10 mouse cellular contexts compared by ENCODE assay signal in the genomic region with DNA sequence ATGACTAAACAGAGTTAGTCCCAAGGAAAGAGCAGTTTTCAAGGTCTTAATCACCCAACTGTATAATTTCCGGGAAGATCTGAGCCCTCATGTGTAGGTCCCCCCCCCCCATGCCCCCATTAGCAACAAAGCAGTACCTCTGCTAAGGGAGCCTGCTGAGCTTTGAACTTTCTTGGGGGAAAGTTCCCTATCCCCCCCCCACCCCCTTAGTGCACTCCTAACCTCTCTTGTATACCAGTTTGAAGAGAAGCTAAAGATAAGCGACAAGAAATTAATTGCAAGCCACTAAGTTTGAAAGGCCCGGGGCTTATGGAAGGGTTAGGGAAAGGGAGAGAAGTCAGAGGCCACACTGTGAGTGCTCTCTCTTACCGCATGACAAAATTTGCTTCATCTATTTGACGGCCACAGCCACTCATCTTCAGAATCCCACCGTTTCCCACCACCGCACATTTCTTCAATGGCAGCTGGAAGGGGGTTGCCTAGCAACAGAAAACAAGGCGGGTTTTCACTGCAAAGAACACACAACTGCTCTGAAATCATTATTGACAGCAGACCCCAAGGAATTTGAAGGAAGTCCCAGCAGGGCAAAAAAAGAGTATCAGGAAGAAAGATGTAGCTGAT.
DNase-seq lines count a peak whose midpoint lies in the region; ATAC-seq and TF ChIP-seq lines count a peak whose summit lies in the region.
"Had no signal": no experiment of that assay in that cellular context is flagged by ENCODE, and none has a peak within 500 bp of the region (broad histone marks: within the 10 kb centered on the region; RNA-seq: fewer than 3 reads in every experiment).

No protein-coding gene starts in this region.

- no peak for TF ChIP-seq EP300 in lung, postnatal 0 days (IDR thresholded peaks at IDR 0.05)

- no peak overlapping the region for H3K27ac ChIP-seq in lung, embryonic 14.5 days (ENCODE audit: low read depth)
- no peak overlapping the region for H3K27ac ChIP-seq in lung, postnatal 0 days (ENCODE audit: low read length)
- peak overlapping the region; percentile 37; the same call in 1 of the 2 replicates for H3K27ac ChIP-seq in forebrain, embryonic 15.5 days (replicated peaks)
- peak overlapping the region; percentile 85 for H3K27ac ChIP-seq in midbrain, embryonic 10.5 days (replicated peaks)
- H3K27ac ChIP-seq: embryonic facial prominence, embryonic 13.5 days; liver, embryonic 12.5 days had no signal

- WGBS in lung, embryonic 14.5 days: 13% methylated on average over 8 of the region's 8 CpGs
- 24% methylated on average over 8 of the region's 8 CpGs for WGBS in lung, postnatal 0 days
- WGBS in forebrain, embryonic 15.5 days: 2% methylated on average over 8 of the region's 8 CpGs
- 12% methylated on average over 8 of the region's 8 CpGs for whole genome bisulfite sequencing in midbrain, embryonic 10.5 days

- DNase-seq in lung, embryonic 14.5 days: peak; percentile 60
- DNase-seq in lung, postnatal 0 days (ENCODE audit: low spot score): no peak
- DNase-seq in midbrain, embryonic 10.5 days (ENCODE audit: low spot score): peak; percentile 81
- peak; percentile 85 for DNase-seq in retina, postnatal 1 day
- DNase-seq in layer of hippocampus, postnatal 14 days (ENCODE audit: low spot score in 2 of 2): no peak
- DNase-seq in left cerebral cortex, postnatal 36 days (ENCODE audit: low spot score in 2 of 2): no peak

- H3K4me2 ChIP-seq in lung, embryonic 14.5 days: no peak overlapping the region
- no peak overlapping the region for H3K4me2 ChIP-seq in lung, postnatal 0 days (replicated peaks; ENCODE audit: low read depth, low read length)
- H3K4me2 ChIP-seq in forebrain, embryonic 15.5 days (replicated peaks): peak overlapping the region; percentile 19; the same call in 1 of the 2 replicates
- H3K4me2 ChIP-seq: embryonic facial prominence, embryonic 13.5 days; liver, embryonic 12.5 days had no signal

- H3K27me3 ChIP-seq in lung, embryonic 14.5 days (ENCODE audit: insufficient read depth, low read length): no peaks in the 10 kb centered on the region
- H3K27me3 ChIP-seq in lung, postnatal 0 days (replicated peaks; ENCODE audit: insufficient read depth, low read length): no peaks in the 10 kb centered on the region
- H3K27me3 ChIP-seq in forebrain, embryonic 15.5 days: no peaks in the 10 kb centered on the region
- H3K27me3 ChIP-seq in midbrain, embryonic 10.5 days (ENCODE audit: low read depth, poor library complexity, severe bottlenecking): no peaks in the 10 kb centered on the region
- H3K27me3 ChIP-seq: embryonic facial prominence, embryonic 13.5 days; liver, embryonic 12.5 days had no signal

- intact Hi-C loops in left cerebral cortex, postnatal 36 days (cut with DNase I): no loop called here

- H3K9me3 ChIP-seq in lung, embryonic 14.5 days (ENCODE audit: low read depth, low read length): no peaks in the 10 kb centered on the region
- no peaks in the 10 kb centered on the region for H3K9me3 ChIP-seq in lung, postnatal 0 days (ENCODE audit: low read length)
- H3K9me3 ChIP-seq in forebrain, embryonic 15.5 days: no peaks in the 10 kb centered on the region
- H3K9me3 ChIP-seq in midbrain, embryonic 10.5 days (replicated peaks): no peaks in the 10 kb centered on the region
- H3K9me3 ChIP-seq: embryonic facial prominence, embryonic 13.5 days; liver, embryonic 12.5 days had no signal

- H3K9ac ChIP-seq in lung, embryonic 14.5 days: no peak overlapping the region
- no peak overlapping the region for H3K9ac ChIP-seq in lung, postnatal 0 days (replicated peaks; ENCODE audit: low read depth)
- H3K9ac ChIP-seq in forebrain, embryonic 15.5 days (replicated peaks): no peak overlapping the region
- H3K9ac ChIP-seq: embryonic facial prominence, embryonic 13.5 days; liver, embryonic 12.5 days had no signal

- no peak for ATAC-seq in lung, embryonic 14.5 days (ENCODE audit: insufficient read depth)
- no peak for ATAC-seq in lung, postnatal 0 days
- ATAC-seq in forebrain, embryonic 15.5 days (replicated peaks): peak; percentile 68
- ATAC-seq in CD4-positive, CD25-positive, alpha-beta regulatory T cell, adult 4 months: no peak
- ATAC-seq: liver, embryonic 12.5 days had no signal

- no peaks in the 10 kb centered on the region for H3K36me3 ChIP-seq in lung, embryonic 14.5 days (ENCODE audit: insufficient read depth)
- no peaks in the 10 kb centered on the region for H3K36me3 ChIP-seq in lung, postnatal 0 days (ENCODE audit: insufficient read depth, low read length)
- H3K36me3 ChIP-seq in forebrain, embryonic 15.5 days: no peaks in the 10 kb centered on the region
- no peaks in the 10 kb centered on the region for H3K36me3 ChIP-seq in midbrain, embryonic 10.5 days
- H3K36me3 ChIP-seq: embryonic facial prominence, embryonic 13.5 days; liver, embryonic 12.5 days had no signal

- no peak overlapping the region for H3K4me3 ChIP-seq in lung, embryonic 14.5 days (ENCODE audit: low read depth, low read length)
- H3K4me3 ChIP-seq in lung, postnatal 0 days (ENCODE audit: low read depth, low read length): no peak overlapping the region
- no peak overlapping the region for H3K4me3 ChIP-seq in forebrain, embryonic 15.5 days
- H3K4me3 ChIP-seq in midbrain, embryonic 10.5 days: no peak overlapping the region
- H3K4me3 ChIP-seq: embryonic facial prominence, embryonic 13.5 days; liver, embryonic 12.5 days had no signal

- no peak for TF ChIP-seq CTCF in lung, embryonic 14.5 days (IDR thresholded peaks at IDR 0.05; ENCODE audit: low read depth)
- no peak for TF ChIP-seq CTCF in lung, postnatal 0 days (IDR thresholded peaks at IDR 0.05)

- H3K4me1 ChIP-seq in lung, embryonic 14.5 days (ENCODE audit: insufficient read depth): peaks cover 14% of the 10 kb centered on the region
- peaks cover 3% of the 10 kb centered on the region; the same call in 1 of the 2 replicates for H3K4me1 ChIP-seq in lung, postnatal 0 days (ENCODE audit: insufficient read depth, low read depth, low read length)
- peaks cover 22% of the 10 kb centered on the region for H3K4me1 ChIP-seq in forebrain, embryonic 15.5 days
- H3K4me1 ChIP-seq in midbrain, embryonic 10.5 days: peaks cover 45% of the 10 kb centered on the region

Comparison
In these comparisons a context has a peak if more than half of its experiments do, and no peak if none do; other contexts are left out.
1. DNase-seq: peak in lung, embryonic 14.5 days (single experiment), midbrain, embryonic 10.5 days (single experiment) and retina, postnatal 1 day (single experiment); none in lung, postnatal 0 days (single experiment), layer of hippocampus, postnatal 14 days (0 of 2) and left cerebral cortex, postnatal 36 days (0 of 2).
2. H3K27ac ChIP-seq: peak in forebrain, embryonic 15.5 days (single experiment) and midbrain, embryonic 10.5 days (single experiment); none in lung, embryonic 14.5 days (single experiment) and lung, postnatal 0 days (single experiment).